Mouse (Mus musculus) frontal cortex, postnatal 14 days (tissue): ENCODE data around the gene Pla2g7.
A peak's percentile ranks its signal among the peaks of the same experiment; 100 is the strongest.

Experiments used
- DNase-seq, 2 experiments: peaks; one replicate each; pipeline ENCODE4 v3.0.0; 2022; ENCODE audit warnings: low spot score in 2 of 2

Gene Pla2g7

DNA sequence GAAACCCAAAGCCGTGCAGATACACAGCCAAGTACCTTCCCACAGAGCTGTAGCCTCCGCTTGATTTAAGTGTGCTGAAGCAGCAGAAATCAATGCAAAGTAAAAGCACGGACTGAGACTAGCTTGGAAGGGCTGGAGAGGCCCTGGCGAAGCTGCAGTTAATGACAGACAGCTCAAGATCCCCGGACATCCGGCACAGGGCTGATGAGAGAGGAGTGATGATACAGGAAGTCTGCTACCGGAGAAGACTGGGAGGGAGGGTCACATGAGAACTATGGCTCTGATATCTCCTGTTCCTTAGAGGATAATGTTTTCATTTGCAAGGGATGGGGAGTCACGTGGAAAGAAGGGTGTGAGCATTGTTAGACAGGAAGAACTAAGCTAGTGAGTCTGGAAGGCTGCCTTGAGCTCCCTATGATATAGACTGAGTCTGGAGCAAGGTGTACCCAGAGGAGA is 13.1 kb downstream of the Pla2g7 start:
- no peak for DNase-seq

DNA sequence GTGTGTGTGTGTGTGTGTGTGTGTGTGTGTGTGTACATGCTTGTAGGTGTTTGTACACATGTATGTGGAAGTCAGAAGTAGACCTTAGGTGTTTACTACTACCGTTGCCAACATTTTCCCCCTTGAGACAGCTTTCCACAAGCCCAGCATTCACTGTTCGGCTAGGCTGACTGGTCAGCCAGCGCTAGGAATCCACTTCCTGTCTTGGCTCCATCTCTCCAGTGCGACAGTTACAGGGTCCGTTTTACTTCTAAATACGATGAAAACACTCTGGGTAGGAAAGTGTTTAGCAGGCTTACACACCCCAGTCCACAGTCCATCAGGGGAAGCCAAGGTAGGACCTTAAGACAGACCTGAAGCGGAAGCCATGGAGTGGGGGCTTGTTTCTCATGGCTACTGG is 16.9 kb downstream of the Pla2g7 start:
- DNase-seq, result no peak

DNA sequence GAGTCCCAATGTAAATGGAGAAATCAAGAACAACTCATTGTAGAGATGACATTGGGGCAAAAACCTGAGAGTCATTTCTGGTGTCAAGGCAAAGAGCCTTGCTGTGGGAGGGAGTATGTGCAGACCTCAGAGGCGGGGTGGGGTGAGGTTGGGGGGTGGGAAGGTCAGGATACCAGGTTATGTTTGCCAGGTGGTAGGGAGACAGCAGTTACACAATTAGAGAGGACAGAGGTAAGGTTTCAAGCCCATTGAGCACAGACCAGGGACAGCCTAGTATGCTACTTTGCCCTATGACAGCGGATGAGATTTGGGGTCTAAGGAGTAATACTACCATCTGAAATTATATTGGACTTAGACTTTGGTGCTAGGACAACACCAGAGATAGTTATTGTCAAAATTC is 19.4 kb downstream of the Pla2g7 start:
- DNase-seq, result no peak

DNA sequence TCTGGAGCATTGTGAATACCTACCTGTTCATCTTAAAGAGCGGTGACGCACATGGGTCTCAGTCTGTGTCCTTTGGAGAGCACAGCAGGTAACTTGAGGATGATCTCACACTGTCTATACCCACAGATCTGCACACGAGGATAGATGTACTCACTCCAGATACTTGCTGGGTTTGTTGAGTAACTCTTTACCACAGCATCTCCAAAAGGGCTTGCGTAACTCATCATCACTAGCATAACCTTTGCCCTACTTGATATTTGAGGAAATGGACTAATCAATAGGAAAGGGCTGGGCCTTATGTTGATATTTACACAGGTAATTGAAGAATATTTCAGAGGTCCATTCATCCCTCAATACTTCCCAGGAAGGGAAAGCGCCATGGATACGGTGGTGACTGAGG is 21.9 kb downstream of the Pla2g7 start:
- no peak for DNase-seq

DNA sequence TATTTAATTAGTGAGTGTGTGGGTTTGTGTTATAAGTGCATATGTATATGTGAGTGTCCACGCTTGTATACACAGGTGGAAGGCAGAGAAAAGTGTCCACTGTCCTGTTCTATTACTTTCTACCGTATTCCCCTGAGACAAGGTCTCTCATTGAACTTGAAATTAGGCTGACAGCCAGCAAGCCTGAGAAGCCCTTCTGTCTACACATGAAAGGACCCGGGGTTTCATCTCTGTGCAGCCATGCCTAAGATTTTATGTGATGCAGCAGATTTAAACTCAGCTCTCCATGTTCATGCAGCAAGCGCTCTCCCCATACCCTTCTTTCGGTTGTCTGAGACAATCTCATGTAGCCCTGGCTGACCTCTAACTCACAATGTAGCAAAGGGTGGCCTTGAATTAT is 22.6 kb downstream of the Pla2g7 start:
- DNase-seq, result no peak

DNA sequence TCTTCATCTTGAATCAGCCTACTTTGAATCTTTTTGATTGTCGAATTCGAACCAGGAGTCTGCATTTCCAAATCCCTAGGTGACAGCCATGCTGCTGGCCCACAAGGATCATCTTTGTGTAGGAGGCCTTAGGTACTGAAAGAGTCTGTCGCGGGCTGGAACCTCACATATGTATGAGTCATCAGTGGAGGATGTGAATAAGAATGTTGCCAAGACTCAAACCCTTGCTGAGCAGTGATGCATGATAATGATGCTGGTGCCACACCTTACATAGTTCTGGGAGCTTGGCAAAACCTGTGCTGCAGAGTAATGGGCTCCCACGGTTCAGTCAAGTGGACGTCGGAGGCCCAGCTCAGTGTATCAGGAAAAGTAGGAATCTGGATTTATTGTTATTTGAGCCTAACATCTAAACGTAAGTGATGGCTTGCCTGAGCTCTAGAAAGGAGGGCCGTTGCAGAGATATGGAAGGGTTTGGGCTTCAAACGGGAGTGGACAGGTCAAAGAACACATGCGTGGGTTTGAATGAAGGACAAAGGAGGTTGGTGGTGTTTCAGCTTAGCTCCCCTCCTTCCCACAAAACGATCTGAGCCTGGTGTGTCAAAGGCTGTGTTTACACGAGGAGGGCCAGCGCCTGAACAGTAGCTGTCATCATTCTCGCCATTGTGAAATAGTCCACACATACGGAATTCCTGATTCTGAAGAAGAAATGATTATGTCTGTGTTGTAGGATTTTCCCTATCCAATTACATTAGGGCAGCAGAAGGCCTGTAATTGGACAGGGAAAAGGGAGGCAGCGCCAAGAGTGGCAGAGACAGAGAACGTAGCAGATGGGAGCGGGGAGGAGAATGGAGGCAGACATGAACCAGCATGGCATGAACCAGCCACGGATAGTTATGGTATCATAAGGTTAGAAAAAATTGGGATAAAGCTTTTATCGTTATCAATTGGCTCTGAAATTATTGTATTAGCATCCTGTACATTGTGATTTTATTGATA is 24.7 kb downstream of the Pla2g7 start:
- no peak for DNase-seq

DNA sequence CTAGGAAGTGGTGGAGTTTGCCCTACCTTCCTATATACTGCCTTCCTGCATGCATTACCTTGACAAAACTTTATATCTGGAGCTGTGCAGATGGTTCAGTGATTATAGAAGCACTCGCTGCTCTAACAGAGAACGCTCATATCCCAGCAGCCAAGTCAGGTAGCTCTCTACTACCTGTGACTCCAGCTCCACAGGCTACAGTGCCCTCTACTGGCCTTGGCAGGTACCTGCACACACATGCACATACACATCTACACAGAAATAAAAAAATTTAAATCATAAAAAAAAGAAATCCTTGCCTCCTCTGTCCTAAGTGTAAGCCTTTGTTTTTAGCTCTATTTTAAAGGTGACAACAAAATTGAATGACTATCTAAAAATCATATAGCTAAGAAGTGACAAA is 29.8 kb downstream of the Pla2g7 start:
- no peak for DNase-seq

DNA sequence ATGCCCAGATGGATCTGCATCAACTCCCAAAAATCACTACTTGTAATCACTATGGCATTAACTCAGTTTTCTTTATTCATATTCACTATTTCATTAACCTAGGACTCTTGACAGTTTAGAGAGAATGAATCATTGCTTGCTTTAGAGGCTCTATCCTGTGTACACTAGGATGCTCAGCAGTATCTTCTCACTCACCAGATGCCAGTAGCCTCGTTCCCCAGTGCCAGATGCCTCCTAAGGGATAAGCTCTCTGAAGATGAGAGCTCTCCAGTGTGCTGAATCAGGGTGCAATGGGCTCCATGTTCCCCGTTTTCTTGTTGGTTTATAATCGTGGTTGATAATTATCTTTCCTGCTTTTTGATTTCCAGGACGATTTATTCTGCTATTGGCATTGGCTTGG is 30.8 kb downstream of the Pla2g7 start:
- no peak for DNase-seq

DNA sequence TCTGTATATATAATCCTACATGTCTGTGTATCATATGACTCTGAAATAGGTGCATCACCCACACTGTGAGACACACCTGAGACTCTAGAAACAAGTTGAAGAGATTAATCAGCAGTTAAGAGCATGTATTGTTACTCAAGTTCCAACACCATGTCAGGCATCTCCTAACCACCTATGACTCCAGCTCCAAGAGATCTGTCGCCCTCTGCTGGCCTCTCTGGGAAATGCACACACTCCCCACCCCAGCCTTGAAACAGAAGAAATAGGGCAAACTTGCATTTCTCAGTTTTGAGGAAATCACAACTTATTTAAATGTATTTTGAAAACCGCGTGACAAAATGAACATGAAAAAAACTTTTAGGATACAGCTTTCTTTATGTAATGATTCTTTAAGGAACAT is 38.8 kb downstream of the Pla2g7 start:
- peak; percentile 26 to 63 for DNase-seq

DNA sequence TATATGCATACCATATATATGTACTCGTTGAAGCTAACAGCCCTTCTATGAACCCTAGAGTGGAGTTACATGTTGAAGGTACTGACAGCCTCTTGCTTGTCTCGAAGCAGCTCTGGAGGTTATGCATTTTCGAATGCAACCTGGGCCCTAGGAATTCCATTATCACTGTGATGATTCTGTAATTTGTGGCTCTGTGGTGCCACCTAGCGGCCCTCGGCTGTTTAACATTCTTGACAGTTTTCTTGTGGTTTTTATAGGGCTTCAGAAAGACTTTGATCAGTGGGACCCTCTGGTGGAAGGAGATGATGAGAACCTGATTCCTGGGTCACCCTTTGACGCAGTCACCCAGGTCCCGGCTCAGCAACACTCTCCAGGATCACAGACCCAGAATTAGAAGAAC is 43.7 kb downstream of the Pla2g7 start:
- peak; percentile 37 to 66 for DNase-seq

DNA sequence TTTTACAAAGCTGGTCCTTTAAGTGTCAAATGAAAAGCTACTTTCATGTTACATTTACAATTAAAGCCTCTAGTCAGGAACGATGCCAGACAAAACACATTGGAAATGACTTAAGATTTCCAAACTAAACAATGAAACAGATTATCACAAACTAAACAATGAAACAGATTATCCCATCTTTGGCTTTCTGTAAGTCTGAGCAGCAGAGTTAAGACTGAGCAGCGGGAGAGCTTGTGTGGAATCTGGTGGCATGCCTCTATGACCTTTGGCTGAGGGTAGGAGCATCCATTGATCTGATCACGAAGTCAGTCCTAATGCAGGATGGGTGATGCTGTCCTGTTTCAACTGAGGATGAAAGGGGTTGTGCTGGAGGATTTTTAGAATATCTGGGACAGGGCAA is 44.3 kb downstream of the Pla2g7 start:
- DNase-seq, result no peak

DNA sequence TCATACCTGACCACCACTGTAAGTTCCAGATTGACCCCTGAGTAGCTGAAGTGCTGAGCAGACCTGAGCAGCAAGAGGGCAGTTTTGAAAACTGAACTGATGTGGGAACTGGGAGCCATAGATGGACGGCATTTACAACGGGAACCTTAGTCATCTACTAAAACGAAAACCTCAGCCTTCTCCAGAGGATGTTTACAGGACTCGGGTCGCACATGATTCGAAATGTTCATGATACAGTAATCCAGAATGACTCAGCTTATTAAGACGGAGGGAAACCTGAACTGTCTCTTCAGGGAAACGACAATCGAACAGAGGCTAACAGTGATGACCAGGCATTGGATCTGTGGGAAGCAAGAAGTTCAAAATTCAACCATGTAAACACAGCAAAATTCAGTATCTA is 51.3 kb downstream of the Pla2g7 start:
- DNase-seq, result no peak

DNA sequence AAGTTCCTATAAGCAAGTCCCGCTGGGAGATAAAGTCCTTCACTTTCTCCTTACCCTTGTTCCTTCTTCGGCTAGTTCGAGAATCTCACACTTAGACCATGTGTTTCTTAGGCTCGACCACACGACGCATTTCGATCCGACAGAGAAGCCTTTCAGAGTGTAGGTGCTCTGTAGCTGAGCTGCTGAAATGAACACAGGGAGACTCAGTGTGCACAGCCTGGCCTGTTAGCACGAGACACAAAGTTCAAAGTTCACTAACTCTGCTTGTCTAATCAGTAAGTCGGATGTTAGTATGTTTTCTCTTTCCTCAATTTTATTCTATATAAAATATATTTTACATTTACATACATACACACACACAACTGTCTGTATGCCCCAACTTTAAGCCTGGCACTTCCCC is 54.2 kb downstream of the Pla2g7 start:
- no peak for DNase-seq

DNA sequence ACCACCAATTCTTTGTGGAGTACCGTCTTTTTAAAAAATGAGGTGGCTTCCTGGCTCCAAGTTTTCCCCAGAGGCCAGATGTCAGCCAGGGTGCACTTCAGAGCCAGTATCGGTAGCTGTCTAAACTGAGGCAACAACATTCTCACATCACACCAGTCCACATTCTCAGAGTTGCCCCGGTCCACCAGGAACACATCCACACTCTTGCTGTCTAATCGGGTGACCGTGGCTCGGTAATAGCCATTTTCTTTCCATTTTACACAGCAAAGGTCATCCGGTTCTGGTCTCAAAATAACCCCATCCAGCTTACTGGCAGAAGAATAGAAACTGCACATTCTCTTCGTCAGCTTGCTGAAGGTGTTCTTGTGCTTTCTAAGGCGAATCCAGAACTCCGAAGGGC is 60.3 kb downstream of the Pla2g7 start:
- DNase-seq, result no peak

DNA sequence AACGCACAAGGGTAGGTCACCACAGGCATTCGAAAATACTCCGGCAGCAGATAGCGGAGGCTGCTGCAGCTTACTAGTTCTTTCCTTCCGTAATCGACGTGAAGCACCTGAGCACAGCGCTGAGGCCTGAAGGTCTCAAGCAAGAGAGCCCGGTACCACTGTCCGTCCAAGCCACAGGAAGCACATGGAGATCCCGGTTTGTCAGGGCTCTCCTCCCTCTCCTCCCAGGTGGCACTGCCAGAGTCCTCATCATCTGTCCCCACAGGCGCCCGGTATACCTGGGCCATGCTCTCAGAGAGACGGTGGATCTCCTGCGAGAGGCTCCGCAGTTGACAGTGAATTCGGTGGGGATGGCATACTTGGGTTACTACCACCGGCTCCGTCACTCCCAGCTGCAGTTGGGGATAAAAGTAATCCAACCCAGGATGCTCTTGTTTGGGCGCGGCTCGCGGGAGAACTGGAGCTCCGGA is 61.2 kb downstream of the Pla2g7 start:
- no peak for DNase-seq

DNA sequence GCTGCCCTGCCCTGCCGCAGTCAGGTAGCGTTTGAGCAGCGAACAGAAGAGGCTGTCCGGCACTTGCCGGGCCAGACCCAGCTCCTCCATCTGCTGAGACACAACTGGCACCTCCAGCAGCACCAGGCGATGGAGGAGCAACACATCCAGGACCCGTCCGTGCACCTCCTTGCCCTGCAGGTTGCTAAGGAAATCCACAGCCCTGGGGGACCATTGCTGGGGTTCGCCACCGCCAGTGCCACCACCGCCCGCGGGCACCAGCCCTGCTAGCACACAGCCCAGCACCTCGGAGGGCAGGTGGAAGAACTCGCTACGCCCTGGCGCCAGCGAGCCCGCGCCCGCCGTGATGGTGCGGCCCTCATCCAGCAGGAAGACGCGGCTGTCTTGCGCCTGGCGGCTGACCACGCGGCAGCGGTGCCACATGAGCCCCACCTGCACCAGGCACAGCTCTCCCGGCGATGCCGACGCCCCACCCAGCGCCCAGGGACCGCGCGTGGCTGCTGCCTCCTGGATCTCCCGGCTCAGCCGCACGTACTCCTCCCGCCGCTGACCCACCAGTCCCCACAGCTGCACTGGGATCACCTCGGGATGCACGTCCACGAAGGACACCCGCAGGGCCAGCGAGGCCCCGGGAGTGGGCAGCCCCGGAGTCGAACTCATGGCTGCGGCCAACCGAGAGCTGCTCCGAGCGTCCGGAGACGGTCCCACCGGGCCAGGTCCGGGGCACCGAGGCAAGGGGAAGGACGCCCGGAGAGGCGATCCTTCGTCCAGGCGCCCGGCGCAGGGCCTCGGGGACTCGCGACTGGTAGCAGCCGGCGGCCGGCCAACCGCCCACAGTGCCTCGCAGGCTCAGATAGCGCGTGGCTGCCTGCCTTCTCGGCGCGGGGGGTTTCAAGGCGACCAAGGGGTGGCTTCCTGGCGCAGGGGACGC is 61.9 kb downstream of the Pla2g7 start, which contains the start of gene Tdrd6:
Gene Tdrd6 (minus strand): TSS at position 804 of the 931 bp plus-strand sequence.
- DNase-seq, result no peak

DNA sequence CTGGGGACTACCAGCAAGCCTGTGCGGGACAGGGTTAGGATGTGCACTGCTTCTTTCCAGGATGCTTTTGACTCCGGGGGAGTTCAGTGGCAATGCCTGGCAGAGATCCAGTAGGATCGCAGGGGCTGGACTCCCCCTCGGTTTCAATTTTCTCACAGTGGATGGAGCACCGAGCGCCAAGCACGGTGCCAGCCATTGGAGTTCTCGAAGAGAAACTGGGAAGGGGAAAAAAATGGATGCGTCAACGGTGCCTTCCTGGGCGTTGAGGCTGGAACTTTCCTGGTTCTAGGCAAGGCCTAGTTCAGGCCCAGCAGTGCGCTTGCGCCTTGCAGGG is 62.5 kb downstream of the Pla2g7 start:
- DNase-seq, result no peak

DNA sequence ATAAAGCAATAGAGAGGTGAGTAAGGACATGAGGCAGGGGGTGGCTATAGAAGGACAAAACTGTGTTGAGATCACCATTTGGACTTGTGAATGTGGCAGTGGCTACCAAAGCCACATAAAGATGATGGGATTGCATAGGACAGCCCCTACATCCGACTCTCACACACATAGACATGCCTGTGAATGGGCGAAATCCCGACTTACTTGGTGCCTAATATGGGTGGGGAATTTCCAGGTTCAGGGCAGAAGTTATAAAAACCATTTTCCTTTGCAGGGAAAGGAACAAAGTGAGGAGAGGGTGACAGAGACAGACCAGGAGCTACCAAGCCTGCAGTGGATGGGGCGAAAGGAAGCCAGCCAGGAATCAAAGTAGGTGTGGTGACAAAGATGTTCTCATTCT is 69.2 kb downstream of the Pla2g7 start:
- no peak for DNase-seq

DNA sequence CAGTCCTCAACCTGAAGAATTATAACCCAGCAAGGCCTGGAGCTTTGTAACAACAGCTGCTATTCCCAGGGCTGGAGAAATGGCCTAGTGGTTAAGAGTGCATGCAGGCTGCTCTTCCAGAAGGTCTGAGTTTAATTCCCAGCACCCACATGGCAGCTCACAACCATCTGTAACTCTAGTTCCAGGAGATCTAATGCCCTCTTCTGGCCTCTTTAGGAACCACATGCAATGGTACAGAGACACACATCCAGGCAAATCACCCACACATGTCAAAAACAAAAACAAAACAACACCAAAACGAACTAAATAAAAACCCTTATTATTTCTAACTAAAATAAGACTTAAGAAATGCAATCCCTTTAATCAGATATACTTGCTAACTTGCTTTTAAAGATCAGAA is 72.9 kb downstream of the Pla2g7 start:
- DNase-seq, result no peak

DNA sequence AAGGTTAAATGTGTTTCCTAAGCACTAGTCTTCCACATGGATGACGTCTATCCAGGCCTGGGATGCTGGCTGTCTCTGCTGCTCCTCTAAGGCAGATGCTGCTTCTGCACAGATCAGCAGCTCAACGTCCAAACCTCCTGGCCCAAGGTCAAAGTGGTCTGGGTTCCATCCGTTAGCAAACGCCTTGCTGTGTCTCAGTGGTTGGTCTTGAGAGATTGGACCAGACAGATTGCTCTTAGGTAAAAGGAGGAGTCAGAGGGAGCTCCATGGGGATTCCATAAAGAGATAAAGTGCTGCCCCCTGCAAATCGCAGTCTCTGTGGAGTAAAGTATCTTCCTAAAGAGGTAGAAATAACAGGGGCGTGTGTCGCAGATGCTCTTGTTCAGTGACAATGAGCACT is 75.3 kb downstream of the Pla2g7 start:
- no peak for DNase-seq

DNA sequence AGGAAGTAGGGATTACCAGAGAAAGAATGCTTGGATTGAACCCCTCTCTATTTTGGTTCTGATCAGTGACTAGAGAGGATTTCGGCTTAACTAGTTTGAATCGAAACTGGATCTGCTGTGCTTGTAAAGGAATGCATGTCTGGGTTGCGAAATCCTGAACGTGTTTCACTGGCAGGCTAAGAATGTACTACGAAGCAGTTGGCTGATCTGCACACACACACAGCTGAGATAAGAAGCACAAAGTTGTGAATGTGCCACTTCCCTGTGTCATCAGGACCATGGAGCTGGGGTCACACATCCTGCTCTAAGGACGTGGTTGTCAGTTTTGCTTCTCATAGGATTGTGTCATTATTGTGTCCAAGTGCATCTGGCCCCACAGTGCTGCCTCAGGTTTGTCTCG is 76.5 kb downstream of the Pla2g7 start:
- DNase-seq, result no peak

DNA sequence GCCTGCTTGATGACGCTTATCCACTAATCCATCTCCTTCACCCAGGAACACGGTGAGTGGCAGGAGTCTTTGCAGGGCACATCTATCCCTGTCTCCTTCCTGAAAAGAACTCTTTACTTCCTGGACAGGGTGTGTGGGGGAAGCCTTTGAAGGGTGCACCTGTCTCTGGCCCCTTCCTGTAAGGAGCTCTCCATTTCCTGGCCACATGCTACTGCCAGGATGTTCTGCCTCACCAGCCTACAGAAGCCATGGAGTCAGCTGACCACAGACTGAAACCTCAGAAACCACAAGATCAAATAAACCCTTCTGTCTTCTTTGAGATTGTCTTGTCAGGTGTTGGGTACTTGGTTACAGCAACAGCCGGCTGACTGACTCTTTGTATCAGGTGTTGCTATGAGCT is 77.2 kb downstream of the Pla2g7 start:
- DNase-seq, result no peak

DNA sequence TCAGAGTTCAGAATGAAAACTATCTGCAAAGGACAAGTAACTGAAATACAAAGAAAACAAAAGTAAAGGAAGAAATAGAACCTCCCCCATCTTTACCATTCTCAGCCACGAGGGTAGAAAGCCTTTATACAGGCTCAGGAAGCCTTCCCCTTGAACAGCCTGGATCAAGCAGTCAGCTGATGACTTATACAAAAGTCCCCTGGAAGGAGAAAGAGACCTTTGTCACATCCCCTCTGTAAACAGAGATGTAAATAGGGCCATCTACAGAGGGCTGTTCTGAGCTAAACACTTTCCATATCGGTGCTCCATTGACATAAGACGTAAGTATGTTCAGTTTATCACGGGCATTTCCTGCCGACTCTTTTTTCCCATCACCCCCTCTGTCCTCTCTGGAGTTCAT is 79.0 kb downstream of the Pla2g7 start:
- DNase-seq, result no peak
